Mouse (Mus musculus) kidney, embryonic 15.5 days (tissue): ENCODE data around the gene Ifna4. TPM values are rescaled to one million over a fixed set of nuclear protein-coding genes. Genes with fewer than 3 reads are reported as not detected.
"Not testable (repeated sequence)": the region's sequence is repeated elsewhere in the genome, so short reads cannot be mapped to it uniquely, and the experiment has no call there.

Source experiments
- ATAC-seq: fragments of 200-750 bp; cut with Nextera tagmentation; replicated peaks from 2 replicates; pipeline ENCODE4 v1.8.0; 2017; ENCODE audit warnings: moderate TSS enrichment; ENCODE audit not compliant: low FRiP score
- H3K27ac ChIP-seq: fragments of 300-500 bp; sonication (generic); 2 replicates; pipeline ENCODE4 v1.5.1; 2015; ENCODE audit warnings: mild to moderate bottlenecking, inconsistent platforms
- H3K27me3 ChIP-seq: fragments of 300-500 bp; sonication (generic); 2 replicates; pipeline ENCODE4 v1.6.1; 2015; ENCODE audit warnings: inconsistent platforms
- H3K36me3 ChIP-seq: fragments of 300-500 bp; sonication (generic); 2 replicates; pipeline ENCODE4 v1.6.1; 2015; ENCODE audit warnings: inconsistent platforms
- H3K4me1 ChIP-seq: fragments of 300-500 bp; sonication (generic); 2 replicates; pipeline ENCODE4 v1.6.1; 2015; ENCODE audit warnings: inconsistent platforms
- H3K4me2 ChIP-seq: fragments of 300-500 bp; sonication (generic); 2 replicates; pipeline ENCODE4 v1.6.1; 2015; ENCODE audit warnings: moderate library complexity, mild to moderate bottlenecking, inconsistent platforms
- H3K4me3 ChIP-seq: fragments of 300-500 bp; sonication (generic); replicated peaks from 2 replicates; pipeline ENCODE4 v1.5.1; 2015; ENCODE audit warnings: mild to moderate bottlenecking, inconsistent platforms
- H3K9ac ChIP-seq: fragments of 300-500 bp; sonication (generic); 2 replicates; pipeline ENCODE4 v1.6.1; 2015; ENCODE audit warnings: mild to moderate bottlenecking, inconsistent platforms
- H3K9me3 ChIP-seq: fragments of 300-500 bp; sonication (generic); replicated peaks from 2 replicates; pipeline ENCODE4 v1.6.1; 2016; ENCODE audit warnings: inconsistent platforms
- WGBS: fragments of 180-500 bp; shearing (Covaris S2); methylation state at CpG from one replicate; pipeline ENCODE4 v1.1.7; 2015; ENCODE audit warnings: mixed read lengths; 5-methylcytosine and 5-hydroxymethylcytosine counted together
- polyA plus RNA-seq: library from polyadenylated mRNA; unstranded; fragments of >200 nt; fragmentation: Nextera tagmentation; extraction: Ambion mirVana; gene quantifications from 2 replicates; pipeline ENCODE4 v1.2.1, GENCODE M21; 2015

The Ifna4 gene
- polyA plus RNA-seq, 1 experiment from 2014 or later: not detected

DNA sequence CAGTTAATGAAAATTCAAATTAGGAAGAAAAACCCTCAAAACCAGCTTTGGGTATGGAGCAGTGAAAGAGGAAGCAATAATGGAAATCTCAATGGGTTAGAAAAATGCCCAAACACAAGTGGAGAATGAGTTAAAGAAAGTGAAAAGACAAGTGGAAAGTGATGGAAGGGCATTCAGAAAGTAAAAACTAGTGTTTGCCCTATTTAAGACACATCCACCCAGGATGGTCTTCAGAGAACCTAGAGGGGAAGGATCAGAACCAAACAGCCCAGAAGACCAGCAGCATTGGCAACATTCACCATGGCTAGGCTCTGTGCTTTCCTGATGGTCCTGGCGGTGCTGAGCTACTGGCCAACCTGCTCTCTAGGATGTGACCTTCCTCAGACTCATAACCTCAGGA lies 6.4 kb upstream of the Ifna4 start, which contains the start of gene Ifna5:
TSS of gene Ifna5 (plus strand) at position 301 of the 400 bp plus-strand sequence.
- not testable (repeated sequence) for ATAC-seq, H3K27me3 ChIP-seq, H3K9ac ChIP-seq, H3K4me2 ChIP-seq, H3K36me3 ChIP-seq, H3K9me3 ChIP-seq, H3K27ac ChIP-seq, H3K4me3 ChIP-seq, H3K4me1 ChIP-seq
- 79% methylated on average over 1 of the region's 1 CpGs for WGBS

DNA sequence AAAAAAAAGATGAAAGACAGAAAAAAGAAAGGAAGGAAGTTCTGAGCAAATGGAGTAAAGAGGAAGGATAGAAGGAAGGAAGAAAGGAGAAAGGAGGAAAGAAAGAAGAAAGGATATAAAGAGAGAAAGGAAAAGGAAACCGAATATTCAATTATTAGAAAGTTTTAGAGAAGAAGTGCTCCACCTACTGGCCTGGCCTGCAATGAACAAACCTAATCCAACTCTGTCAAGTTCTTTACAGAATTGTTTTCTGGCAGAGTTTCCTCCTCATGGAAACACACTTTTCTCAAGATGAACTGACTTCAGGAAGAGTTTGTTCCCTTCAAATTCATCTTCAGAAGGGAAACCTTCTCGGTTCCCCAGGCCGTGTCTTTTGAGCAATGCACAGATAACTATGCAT lies 2.8 kb upstream of the Ifna4 start:
- no peak overlapping the region for H3K27ac ChIP-seq
- no peaks in the 10 kb centered on the region for H3K4me1 ChIP-seq
- no peak for ATAC-seq
- no peak overlapping the region for H3K9ac ChIP-seq
- H3K4me2 ChIP-seq: no peak overlapping the region
- H3K36me3 ChIP-seq: no peaks in the 10 kb centered on the region
- H3K4me3 ChIP-seq: no peak overlapping the region
- no peaks in the 10 kb centered on the region for H3K9me3 ChIP-seq
- 38% methylated on average over 3 of the region's 3 CpGs for whole genome bisulfite sequencing
- H3K27me3 ChIP-seq: no peaks in the 10 kb centered on the region

DNA sequence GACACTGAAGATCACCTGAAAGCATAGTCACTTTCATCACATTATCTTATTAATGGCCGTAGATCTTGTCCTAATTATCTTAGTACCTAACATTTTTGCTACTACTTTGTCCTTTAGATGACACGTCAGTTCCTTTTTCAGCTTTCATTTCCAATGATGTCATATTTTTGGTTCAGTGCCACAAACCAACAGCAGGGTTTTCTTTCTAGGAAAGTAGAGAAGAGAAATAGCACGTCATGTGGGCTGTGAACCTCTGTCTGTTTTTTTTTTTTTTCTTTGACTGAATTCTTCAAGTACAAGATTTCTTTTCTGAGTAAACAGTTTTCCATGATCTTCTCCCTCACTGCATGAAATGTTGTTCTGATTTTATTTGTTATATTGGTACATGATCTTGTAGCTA lies 1.6 kb upstream of the Ifna4 start:
- Histone ChIP-seq H3K27ac (no peak overlapping the region), H3K27me3 (no peaks in the 10 kb centered on the region), H3K4me3 (no peak overlapping the region), H3K4me1 (no peaks in the 10 kb centered on the region), H3K9me3 (no peaks in the 10 kb centered on the region), H3K36me3 (no peaks in the 10 kb centered on the region), H3K4me2 (no peak overlapping the region), H3K9ac (no peak overlapping the region)
- no peak for ATAC-seq
- WGBS: 79% methylated on average over 3 of the region's 3 CpGs

DNA sequence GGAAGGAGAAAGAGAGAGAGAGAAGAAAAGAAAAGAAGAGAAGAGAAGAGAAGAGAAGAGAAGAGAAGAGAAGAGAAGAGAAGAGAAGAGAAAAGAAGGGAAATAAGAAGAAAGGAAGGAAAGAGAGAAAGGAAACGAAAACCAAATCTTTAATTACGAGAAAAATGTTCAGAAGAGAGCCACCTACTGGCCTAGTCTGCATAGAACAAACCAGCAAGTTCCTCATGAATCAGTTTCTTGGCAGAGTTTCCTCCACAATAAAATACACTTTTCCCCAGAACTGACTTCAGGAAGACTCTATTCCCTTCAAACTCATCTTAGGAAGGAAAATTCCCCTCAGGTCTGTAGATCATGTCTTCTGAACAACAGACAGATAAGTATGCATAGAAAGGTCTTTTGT lies 3.7 kb downstream of the Ifna4 start:
- 50% methylated on average over 2 of the region's 2 CpGs for WGBS
- no peak for ATAC-seq
- no peaks in the 10 kb centered on the region for H3K36me3 ChIP-seq
- no peaks in the 10 kb centered on the region for H3K4me1 ChIP-seq
- no peaks in the 10 kb centered on the region for H3K27me3 ChIP-seq
- no peak overlapping the region for H3K9ac ChIP-seq
- no peak overlapping the region for H3K4me2 ChIP-seq
- H3K4me3 ChIP-seq: no peak overlapping the region
- H3K27ac ChIP-seq: no peak overlapping the region
- H3K9me3 ChIP-seq: no peaks in the 10 kb centered on the region

DNA sequence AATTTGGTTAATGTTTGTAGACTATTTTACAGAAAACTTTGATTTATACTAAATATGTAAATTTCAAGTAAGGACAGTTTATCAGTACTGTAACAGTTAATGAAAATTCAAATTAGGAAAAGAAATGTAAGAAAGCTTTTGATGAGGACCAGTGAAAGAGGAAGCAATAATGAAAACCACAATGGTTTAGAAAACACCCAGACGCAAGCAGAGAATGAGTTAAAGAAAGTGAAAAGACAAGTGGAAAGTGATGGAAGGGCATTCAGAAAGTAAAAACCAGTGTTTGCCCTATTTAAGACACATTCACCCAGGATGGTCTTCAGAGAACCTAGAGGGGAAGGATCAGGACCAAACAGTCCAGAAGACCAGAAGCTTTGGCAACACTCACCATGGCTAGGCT lies 8.0 kb downstream of the Ifna4 start, which contains the start of gene Ifna1:
TSS of gene Ifna1 (plus strand) at position 390 of the 400 bp plus-strand sequence.
- no peaks in the 10 kb centered on the region for H3K27me3 ChIP-seq
- H3K9ac ChIP-seq: no peak within 1 kb of the TSS
- H3K4me1 ChIP-seq: no peaks in the 10 kb centered on the region
- no peak for ATAC-seq
- H3K4me2 ChIP-seq: no peak within 1 kb of the TSS
- no peaks in the 10 kb centered on the region for H3K9me3 ChIP-seq
- H3K27ac ChIP-seq: no peak within 1 kb of the TSS
- H3K36me3 ChIP-seq: no peaks in the 10 kb centered on the region
- 97% methylated on average over 1 of the region's 1 CpGs for WGBS
- no peak within 1 kb of the TSS for H3K4me3 ChIP-seq

DNA sequence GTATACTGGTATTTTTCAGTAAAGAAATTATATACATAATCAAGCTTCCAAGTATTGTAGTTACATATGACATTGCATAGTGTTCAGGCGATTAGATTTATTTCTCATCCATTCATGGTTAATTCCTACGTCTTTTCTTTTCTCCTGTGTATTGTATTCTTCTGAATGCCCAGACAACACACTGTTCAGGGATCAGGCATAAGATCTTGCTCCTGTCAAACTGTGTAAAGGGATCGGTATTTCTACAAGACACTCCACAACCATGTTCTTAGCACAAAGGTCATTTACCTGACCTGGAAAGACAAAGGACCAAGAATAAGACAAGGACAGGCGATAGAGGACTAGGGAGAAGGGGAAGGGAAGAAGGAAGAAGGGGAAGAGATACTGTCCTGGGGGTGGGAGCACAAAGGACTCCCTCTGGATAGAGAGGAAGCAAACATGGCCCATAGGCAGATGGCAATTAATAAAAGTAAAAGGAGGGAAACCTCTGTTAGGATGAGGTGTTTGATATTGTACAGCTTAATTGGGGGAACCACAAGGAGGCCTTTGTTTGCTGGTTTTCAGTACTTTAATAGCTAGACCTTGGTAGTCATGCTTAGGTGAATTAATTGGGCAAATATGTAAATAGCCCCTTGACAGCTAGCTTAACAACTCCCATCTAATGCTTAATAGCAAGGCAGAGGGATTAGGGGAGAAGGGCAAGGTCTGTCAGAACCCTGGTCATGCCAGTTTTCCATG lies 9.5 kb downstream of the Ifna4 start:
- Histone ChIP-seq H3K4me1 (no peaks in the 10 kb centered on the region), H3K4me3 (no peak overlapping the region), H3K9ac (no peak overlapping the region), H3K27me3 (no peaks in the 10 kb centered on the region), H3K36me3 (no peaks in the 10 kb centered on the region), H3K9me3 (no peaks in the 10 kb centered on the region), H3K27ac (no peak overlapping the region), H3K4me2 (no peak overlapping the region)
- WGBS: 68% methylated on average over 4 of the region's 4 CpGs
- ATAC-seq: no peak

DNA sequence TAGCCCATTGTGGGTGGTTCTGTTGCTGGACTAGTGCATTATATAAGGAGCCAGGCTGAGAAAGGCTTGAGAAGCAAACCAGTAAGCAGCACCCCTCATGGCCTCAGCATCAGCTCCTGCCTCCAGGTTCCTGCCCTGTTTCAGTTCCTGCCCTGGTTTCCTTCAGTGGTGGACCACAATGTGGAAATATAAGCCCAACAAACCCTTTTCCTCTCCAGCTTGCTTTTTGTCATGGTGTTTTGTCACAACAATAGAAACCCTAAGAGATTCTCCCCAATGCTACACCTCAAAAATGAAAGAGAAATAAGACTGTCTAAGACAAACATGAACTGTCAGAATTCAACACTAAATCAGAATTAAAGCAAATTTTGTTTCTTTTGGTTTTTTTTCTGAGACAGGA lies 17.6 kb downstream of the Ifna4 start:
- H3K4me3 ChIP-seq: no peak overlapping the region
- no peak overlapping the region for H3K4me2 ChIP-seq
- H3K9ac ChIP-seq: no peak overlapping the region
- H3K27ac ChIP-seq: no peak overlapping the region
- no peak for ATAC-seq
- H3K36me3 ChIP-seq: no peaks in the 10 kb centered on the region
- H3K4me1 ChIP-seq: peaks cover 6% of the 10 kb centered on the region
- H3K27me3 ChIP-seq: peaks cover 10% of the 10 kb centered on the region; the same call in 1 of the 2 replicates
- no peaks in the 10 kb centered on the region for H3K9me3 ChIP-seq

DNA sequence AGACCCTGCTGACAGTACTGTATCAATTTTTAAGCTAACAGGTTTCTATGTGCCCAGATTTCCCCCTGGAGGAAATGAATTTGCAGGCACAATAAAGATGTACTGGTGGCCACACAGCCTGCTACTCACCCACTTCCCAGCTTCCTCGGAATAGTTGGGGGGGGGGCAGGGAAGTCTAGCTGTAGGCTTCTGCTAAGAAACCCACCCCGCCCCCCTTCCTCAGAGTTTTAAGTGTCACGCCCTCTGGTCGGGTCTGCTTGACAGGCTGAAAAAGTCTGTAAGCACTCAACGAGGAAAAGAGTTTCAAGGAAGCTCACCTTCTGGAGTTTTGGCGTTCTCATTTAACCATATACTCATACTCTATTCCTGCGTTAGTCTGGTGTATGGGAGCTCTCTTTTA lies 21.6 kb downstream of the Ifna4 start:
- no peak for ATAC-seq
- Histone ChIP-seq H3K27me3 (peaks cover 24% of the 10 kb centered on the region), H3K36me3 (no peaks in the 10 kb centered on the region), H3K4me1 (peaks cover 13% of the 10 kb centered on the region), H3K27ac (peak overlapping the region; percentile 18; the same call in 1 of the 2 replicates), H3K9me3 (no peaks in the 10 kb centered on the region), H3K9ac (no peak overlapping the region), H3K4me3 (no peak overlapping the region), H3K4me2 (0 out of 2 replicates have a peak overlapping the region, but pooled peaks have one; percentile 19)
- WGBS: 9% methylated on average over 7 of the region's 7 CpGs

DNA sequence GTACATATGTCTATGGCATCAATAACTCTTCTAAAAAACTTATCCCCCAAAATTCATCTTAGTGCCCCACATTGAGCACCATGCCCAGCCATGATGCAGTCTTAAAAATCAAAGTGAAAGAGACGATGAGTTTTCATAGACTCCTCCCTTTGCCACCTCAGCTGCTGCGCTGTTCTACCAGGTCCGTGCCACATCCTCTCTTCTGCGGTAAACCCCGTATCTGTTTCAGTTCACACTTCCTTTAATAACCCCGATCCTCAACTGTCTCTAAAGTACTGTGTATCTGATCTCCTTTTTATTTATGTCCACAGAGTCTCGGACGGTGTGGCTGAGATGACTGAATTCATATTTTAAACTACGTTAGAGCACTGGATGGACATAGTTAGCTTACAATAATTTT lies 22.9 kb downstream of the Ifna4 start:
- H3K27ac ChIP-seq: no peak overlapping the region
- H3K27me3 ChIP-seq: peaks cover 32% of the 10 kb centered on the region
- no peaks in the 10 kb centered on the region for H3K36me3 ChIP-seq
- peaks cover 13% of the 10 kb centered on the region for H3K4me1 ChIP-seq
- H3K4me3 ChIP-seq: no peak overlapping the region
- H3K9ac ChIP-seq: no peak overlapping the region
- H3K9me3 ChIP-seq: no peaks in the 10 kb centered on the region
- 68% methylated on average over 9 of the region's 9 CpGs for WGBS
- no peak for ATAC-seq
- H3K4me2 ChIP-seq: no peak overlapping the region

DNA sequence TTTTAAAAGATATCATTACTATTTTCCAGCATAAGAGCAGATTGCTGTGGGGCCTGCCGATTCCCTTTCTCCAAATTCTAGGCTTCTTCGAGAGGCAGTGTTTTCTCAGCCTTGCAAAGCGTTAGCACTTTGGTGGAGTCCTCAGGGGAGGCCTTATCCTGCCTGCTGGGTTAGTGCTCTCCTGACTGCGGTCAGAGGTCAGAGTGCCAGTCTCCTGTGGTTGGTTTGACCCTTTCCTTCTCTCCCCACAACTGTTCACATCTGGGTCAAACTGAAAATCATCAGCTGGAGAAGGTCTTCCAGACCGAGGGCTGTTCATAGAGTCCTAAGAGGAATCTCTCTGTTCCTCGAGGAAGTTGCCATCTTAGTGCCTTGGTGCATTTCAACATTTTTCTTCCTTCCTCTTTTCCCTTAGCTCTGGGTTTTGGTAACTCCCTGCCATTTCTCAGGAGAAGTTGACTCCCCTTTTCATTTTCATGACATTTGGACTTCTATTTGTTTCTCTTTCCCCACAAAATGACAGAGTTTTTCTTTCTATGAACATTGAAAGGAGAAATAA lies 23.4 kb downstream of the Ifna4 start:
- Histone ChIP-seq H3K4me3 (no peak overlapping the region), H3K27me3 (peaks cover 35% of the 10 kb centered on the region), H3K9me3 (no peaks in the 10 kb centered on the region), H3K4me2 (no peak overlapping the region), H3K36me3 (no peaks in the 10 kb centered on the region), H3K4me1 (peaks cover 13% of the 10 kb centered on the region), H3K9ac (no peak overlapping the region), H3K27ac (no peak overlapping the region)
- WGBS: 49% methylated on average over 6 of the region's 6 CpGs
- no peak for ATAC-seq

DNA sequence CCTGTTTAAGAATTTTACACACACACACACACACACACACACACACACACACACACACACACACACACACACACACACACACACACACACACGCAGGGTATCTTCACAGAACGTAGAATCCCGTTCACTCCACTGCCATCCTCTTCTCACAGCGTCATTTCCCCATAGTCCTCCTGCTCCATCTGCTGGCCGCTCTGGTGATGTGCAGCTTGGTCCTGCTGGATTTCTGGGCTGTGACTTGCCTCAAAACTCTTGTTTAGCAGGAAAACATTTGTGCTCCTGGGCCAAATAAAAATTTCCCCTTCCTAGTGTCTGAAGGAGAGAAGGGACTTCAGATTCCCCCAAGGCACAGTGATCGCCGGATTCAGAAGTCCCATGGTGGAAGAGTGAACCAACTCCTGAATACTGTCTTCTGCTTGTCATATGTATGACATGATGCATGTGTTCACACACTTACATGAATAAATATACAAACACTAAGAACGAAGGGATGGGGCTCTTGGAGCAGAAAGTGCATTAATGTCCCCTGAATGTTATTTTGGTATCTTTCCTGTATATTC lies 25.8 kb downstream of the Ifna4 start:
- Histone ChIP-seq H3K4me1 (peaks cover 13% of the 10 kb centered on the region), H3K36me3 (no peaks in the 10 kb centered on the region), H3K27ac (no peak overlapping the region), H3K4me2 (peak overlapping the region; percentile 86), H3K27me3 (peaks cover 48% of the 10 kb centered on the region), H3K9me3 (no peaks in the 10 kb centered on the region), H3K9ac (no peak overlapping the region), H3K4me3 (peak overlapping the region; percentile 57)
- 2% methylated on average over 8 of the region's 8 CpGs for WGBS
- ATAC-seq: peak; percentile 68
